Mouse (Mus musculus) G1E (cell line): Measurements from ENCODE around the gene Samhd1.

ENCODE experiments used
- CTCF ChIP-seq: IDR thresholded peaks from 2 replicates; pipeline ENCODE4 v1.5.1; 2012; ENCODE audit warnings: low read depth, low read length, inconsistent platforms, mixed read lengths
- GATA1 ChIP-seq: IDR thresholded peaks from 2 replicates; pipeline ENCODE4 v1.6.1; 2012; ENCODE audit warnings: borderline replicate concordance, low read length, inconsistent platforms, mixed read lengths
- GATA2 ChIP-seq: IDR thresholded peaks from 2 replicates; pipeline ENCODE4 v1.6.1; 2012; ENCODE audit warnings: low read depth, low read length, inconsistent platforms, borderline replicate concordance
- POLR2AphosphoS5 ChIP-seq: IDR thresholded peaks from 2 replicates; pipeline ENCODE4 v1.6.1; 2012; ENCODE audit warnings: low read depth, low read length, inconsistent platforms; ENCODE audit not compliant: insufficient replicate concordance
- TAL1 ChIP-seq: conservative IDR thresholded peaks from 2 replicates; pipeline ENCODE4 v1.6.1; 2012; ENCODE audit warnings: low read depth, low read length, inconsistent platforms, mixed read lengths

GRCm38 (mm10) chr2:157079701-157080180 lies 55.3 kb downstream of the Samhd1 start:
- TF ChIP-seq CTCF, result no peak
- TF ChIP-seq GATA1, result no peak
- TF ChIP-seq TAL1, result no peak
- TF ChIP-seq POLR2AphosphoS5, result no peak
- no peak for TF ChIP-seq GATA2
